Mouse (Mus musculus) liver, embryonic 12.5 days (tissue): ENCODE results near the gene March4. TPM values are rescaled to one million over a fixed set of nuclear protein-coding genes. Genes with fewer than 3 reads are reported as not detected.

Experiments
- ATAC-seq: fragments of 200-750 bp; cut with Nextera tagmentation; 2 replicates; pipeline ENCODE4 v1.8.0; 2017; ENCODE audit warnings: moderate number of reproducible peaks, mild to moderate bottlenecking, moderate library complexity
- H3K27ac ChIP-seq: fragments of 300-500 bp; sonication (generic); 2 replicates; pipeline ENCODE4 v1.5.1; 2016; ENCODE audit warnings: mild to moderate bottlenecking
- H3K27me3 ChIP-seq: fragments of 300-500 bp; sonication (generic); replicated peaks from 2 replicates; pipeline ENCODE4 v1.6.1; 2016; ENCODE audit warnings: mild to moderate bottlenecking, moderate library complexity
- H3K36me3 ChIP-seq: fragments of 300-500 bp; sonication (generic); 2 replicates; pipeline ENCODE4 v1.6.1; 2016; ENCODE audit warnings: mild to moderate bottlenecking, moderate library complexity
- H3K4me1 ChIP-seq: fragments of 300-500 bp; sonication (generic); 2 replicates; pipeline ENCODE4 v1.6.1; 2016
- H3K4me2 ChIP-seq: fragments of 300-500 bp; sonication (generic); 2 replicates; pipeline ENCODE4 v1.6.1; 2016; ENCODE audit warnings: mild to moderate bottlenecking, moderate library complexity
- H3K4me3 ChIP-seq: fragments of 300-500 bp; sonication (generic); 2 replicates; pipeline ENCODE4 v1.5.1; 2016; ENCODE audit warnings: mild to moderate bottlenecking, moderate library complexity
- H3K9ac ChIP-seq: fragments of 300-500 bp; sonication (generic); 2 replicates; pipeline ENCODE4 v1.6.1; 2016; ENCODE audit warnings: mild to moderate bottlenecking, moderate library complexity
- H3K9me3 ChIP-seq: fragments of 300-500 bp; sonication (generic); replicated peaks from 2 replicates; pipeline ENCODE4 v1.6.1; 2016; ENCODE audit warnings: mild to moderate bottlenecking, moderate library complexity
- WGBS: fragments of 180-500 bp; shearing (Covaris S2); methylation state at CpG from one replicate; pipeline ENCODE4 v1.1.7; 2016; ENCODE audit not compliant: insufficient replicate concordance; 5-methylcytosine and 5-hydroxymethylcytosine counted together
- polyA plus RNA-seq: library from polyadenylated mRNA; unstranded; fragments of >200 nt; fragmentation: Nextera tagmentation; extraction: Ambion mirVana; gene quantifications from 2 replicates; pipeline ENCODE4 v1.2.1, GENCODE M21; 2016

March4 gene
- polyA plus RNA-seq, 1 experiment from 2014 or later: not detected

GRCm38 (mm10) chr1:72567056-72567455, 30.3 kb upstream of the March4 start:
- H3K4me1 ChIP-seq: no peaks in the 10 kb centered on the region
- no peak overlapping the region for H3K4me3 ChIP-seq
- no peak for ATAC-seq
- no peak overlapping the region for H3K27ac ChIP-seq
- 27% methylated on average over 9 of the region's 9 CpGs for WGBS
- no peaks in the 10 kb centered on the region for H3K27me3 ChIP-seq
- no peaks in the 10 kb centered on the region for H3K36me3 ChIP-seq
- H3K9ac ChIP-seq: no peak overlapping the region
- no peak overlapping the region for H3K4me2 ChIP-seq
- no peaks in the 10 kb centered on the region for H3K9me3 ChIP-seq

DNA sequence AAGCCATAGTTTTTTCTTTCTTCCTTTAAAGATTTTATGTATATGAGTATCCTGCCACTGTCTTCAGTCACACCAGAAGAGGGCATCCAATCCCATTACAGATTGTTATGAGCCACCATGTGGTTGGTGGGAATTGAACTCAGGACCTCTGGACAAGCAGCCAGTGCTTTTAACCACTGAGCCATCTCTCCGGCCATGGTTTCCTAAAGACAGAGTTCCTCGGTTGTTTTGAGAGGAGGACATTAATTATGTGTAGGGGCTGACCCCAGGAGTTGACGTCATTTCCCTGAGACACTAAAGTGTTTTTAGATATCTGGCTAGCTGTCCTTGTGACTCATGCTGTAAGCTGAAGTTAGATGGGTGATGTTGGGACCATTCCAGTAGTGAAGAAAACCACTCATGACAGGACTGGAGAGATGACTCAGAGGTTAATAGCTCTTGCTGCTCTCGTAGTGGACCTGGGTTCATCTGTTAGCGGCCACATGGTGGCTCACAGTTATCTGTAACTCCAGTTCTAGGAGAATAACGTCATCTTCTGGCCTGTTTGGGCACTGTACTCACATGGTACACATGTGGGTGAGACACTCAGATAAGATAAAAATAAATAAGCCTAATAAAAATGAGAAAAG, 27.7 kb upstream of the March4 start:
- H3K27ac ChIP-seq: no peak overlapping the region
- peak; percentile 32; the same call in 1 of the 2 replicates for ATAC-seq
- H3K36me3 ChIP-seq: no peaks in the 10 kb centered on the region
- H3K4me2 ChIP-seq: no peak overlapping the region
- H3K9me3 ChIP-seq: no peaks in the 10 kb centered on the region
- WGBS: 40% methylated on average over 6 of the region's 6 CpGs
- H3K4me1 ChIP-seq: no peaks in the 10 kb centered on the region
- no peak overlapping the region for H3K9ac ChIP-seq
- no peaks in the 10 kb centered on the region for H3K27me3 ChIP-seq
- no peak overlapping the region for H3K4me3 ChIP-seq

- H3K4me2 ChIP-seq: no peak overlapping the region
- no peak overlapping the region for H3K9ac ChIP-seq
- no peaks in the 10 kb centered on the region for H3K27me3 ChIP-seq
- H3K4me3 ChIP-seq: no peak overlapping the region
- no peak for ATAC-seq
- no peaks in the 10 kb centered on the region for H3K36me3 ChIP-seq
- no peaks in the 10 kb centered on the region for H3K4me1 ChIP-seq
- no peaks in the 10 kb centered on the region for H3K9me3 ChIP-seq
- H3K27ac ChIP-seq: no peak overlapping the region
- WGBS: 31% methylated on average over 2 of the region's 2 CpGs
Observed at GRCm38 (mm10) chr1:72558625-72559024, 21.9 kb upstream of the March4 start.

GRCm38 (mm10) chr1:72556471-72556870, 19.7 kb upstream of the March4 start:
- H3K4me3 ChIP-seq: no peak overlapping the region
- H3K9me3 ChIP-seq: no peaks in the 10 kb centered on the region
- H3K9ac ChIP-seq: no peak overlapping the region
- H3K4me2 ChIP-seq: no peak overlapping the region
- H3K36me3 ChIP-seq: no peaks in the 10 kb centered on the region
- H3K27ac ChIP-seq: no peak overlapping the region
- H3K4me1 ChIP-seq: no peaks in the 10 kb centered on the region
- WGBS: 50% methylated on average over 3 of the region's 3 CpGs
- H3K27me3 ChIP-seq: no peaks in the 10 kb centered on the region
- ATAC-seq: no peak

DNA sequence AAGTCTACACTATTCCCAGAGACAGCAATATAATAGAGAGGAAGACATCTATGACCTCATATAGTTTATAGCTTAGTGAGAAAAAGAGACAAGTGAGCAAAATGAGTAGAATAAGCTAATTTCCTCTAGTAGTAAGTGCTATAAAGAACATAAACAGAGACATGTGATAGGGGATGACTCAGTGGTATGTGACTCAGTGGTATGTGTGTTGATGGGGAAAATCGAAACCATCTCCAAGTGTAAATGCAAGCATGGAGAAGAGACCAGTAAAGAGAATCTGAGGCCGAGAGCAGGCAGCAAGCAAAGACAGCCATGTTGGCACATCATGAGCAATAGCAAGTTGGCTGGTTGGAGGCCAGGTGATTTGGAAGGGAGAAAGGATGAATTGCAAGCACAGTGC, 13.6 kb upstream of the March4 start:
- Histone ChIP-seq H3K27ac (no peak overlapping the region), H3K4me3 (no peak overlapping the region), H3K4me1 (no peaks in the 10 kb centered on the region), H3K4me2 (no peak overlapping the region), H3K36me3 (no peaks in the 10 kb centered on the region), H3K27me3 (no peaks in the 10 kb centered on the region), H3K9ac (no peak overlapping the region), H3K9me3 (no peaks in the 10 kb centered on the region)
- 56% methylated on average over 2 of the region's 2 CpGs for WGBS
- ATAC-seq: no peak

GRCm38 (mm10) chr1:72538266-72538665, 1.5 kb upstream of the March4 start:
- Histone ChIP-seq H3K4me2 (no peak overlapping the region), H3K4me1 (peaks cover 9% of the 10 kb centered on the region; the same call in 1 of the 2 replicates), H3K36me3 (no peaks in the 10 kb centered on the region), H3K4me3 (no peak overlapping the region), H3K27me3 (peaks cover 47% of the 10 kb centered on the region), H3K27ac (no peak overlapping the region), H3K9ac (no peak overlapping the region), H3K9me3 (no peaks in the 10 kb centered on the region)
- WGBS: 67% methylated on average over 5 of the region's 5 CpGs
- ATAC-seq: no peak

- no peak for ATAC-seq
Observed at GRCm38 (mm10) chr1:72535725-72536571, 782 bp downstream of the March4 start.

DNA sequence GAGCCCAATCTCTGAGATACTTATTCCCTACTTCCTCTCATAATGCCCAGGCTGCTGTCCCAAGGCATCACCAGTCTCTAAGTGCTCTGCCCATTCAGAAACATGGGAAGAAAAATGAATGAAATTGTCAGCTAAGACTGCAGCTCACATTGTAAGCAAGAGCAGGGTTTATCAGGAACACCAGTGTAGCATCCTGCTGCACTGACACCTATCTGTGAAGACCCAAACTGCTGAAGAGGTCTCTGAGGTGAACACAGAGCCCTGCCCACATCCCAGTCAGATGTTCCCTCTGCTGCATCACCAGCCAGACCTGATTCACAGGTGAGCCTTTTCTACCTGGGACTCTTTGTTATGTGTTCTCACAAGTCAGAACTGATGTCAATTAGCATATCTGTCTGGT, 3.3 kb downstream of the March4 start:
- Histone ChIP-seq H3K9me3 (no peaks in the 10 kb centered on the region), H3K4me3 (no peak overlapping the region), H3K27ac (no peak overlapping the region), H3K36me3 (no peaks in the 10 kb centered on the region), H3K9ac (no peak overlapping the region), H3K4me1 (peaks cover 9% of the 10 kb centered on the region; the same call in 1 of the 2 replicates), H3K4me2 (no peak overlapping the region), H3K27me3 (peaks cover 49% of the 10 kb centered on the region)
- ATAC-seq: no peak

More at GRCm38 (mm10) chr1:72535725-72536571, 782 bp downstream of the March4 start:
- no peaks in the 10 kb centered on the region for H3K9me3 ChIP-seq
- H3K27ac ChIP-seq: no peak overlapping the region
- no peak overlapping the region for H3K9ac ChIP-seq
- peaks cover 9% of the 10 kb centered on the region; the same call in 1 of the 2 replicates for H3K4me1 ChIP-seq
- 4% methylated on average over 36 of the region's 36 CpGs for WGBS
- peak overlapping the region; percentile 17 for H3K4me3 ChIP-seq
- H3K27me3 ChIP-seq: peaks cover 49% of the 10 kb centered on the region
- peak overlapping the region; percentile 50 for H3K4me2 ChIP-seq
- no peaks in the 10 kb centered on the region for H3K36me3 ChIP-seq

- peaks cover 44% of the 10 kb centered on the region for H3K27me3 ChIP-seq
- 78% methylated on average over 5 of the region's 5 CpGs for WGBS
- no peak for ATAC-seq
- H3K9me3 ChIP-seq: no peaks in the 10 kb centered on the region
- no peak overlapping the region for H3K9ac ChIP-seq
- H3K4me1 ChIP-seq: peaks cover 9% of the 10 kb centered on the region; the same call in 1 of the 2 replicates
- no peak overlapping the region for H3K27ac ChIP-seq
- no peaks in the 10 kb centered on the region for H3K36me3 ChIP-seq
- no peak overlapping the region for H3K4me3 ChIP-seq
- no peak overlapping the region for H3K4me2 ChIP-seq
Observed at GRCm38 (mm10) chr1:72532926-72533325, 3.8 kb downstream of the March4 start.

DNA sequence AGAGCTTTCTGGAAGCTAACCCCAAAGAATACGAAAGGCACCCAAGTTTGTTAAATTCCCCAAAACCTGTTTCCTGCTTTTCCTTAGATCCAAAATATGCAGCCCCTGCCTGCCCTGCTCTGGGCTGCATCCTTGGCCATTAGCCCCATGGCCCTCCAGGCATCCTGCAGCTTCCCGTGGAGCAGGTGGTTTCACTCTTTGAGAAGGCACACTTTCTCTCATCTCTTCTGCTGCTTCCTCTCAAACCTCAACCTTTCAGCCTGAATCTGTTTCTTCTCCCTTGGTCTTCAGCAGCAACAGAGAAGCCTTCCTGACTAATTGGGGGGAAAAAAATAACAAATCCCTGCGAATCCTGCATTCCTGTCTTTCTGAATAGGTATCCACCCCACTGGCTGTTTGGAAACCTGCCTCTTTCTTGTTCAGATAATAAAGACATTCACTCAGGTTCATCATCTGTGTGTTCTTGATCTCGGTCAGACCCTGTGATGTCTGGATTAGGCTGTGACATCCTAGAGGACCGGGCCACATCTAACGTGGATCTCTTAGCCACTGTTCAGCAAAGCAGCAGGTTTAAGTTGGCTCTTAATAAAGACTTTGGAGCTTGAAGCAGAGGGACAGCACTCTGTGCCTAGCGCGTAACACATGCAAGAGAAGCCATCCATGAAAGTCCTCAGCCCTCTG, 6.1 kb downstream of the March4 start:
- Histone ChIP-seq H3K27ac (no peak overlapping the region), H3K9me3 (no peaks in the 10 kb centered on the region), H3K4me2 (no peak overlapping the region), H3K27me3 (peaks cover 21% of the 10 kb centered on the region), H3K4me3 (no peak overlapping the region), H3K36me3 (no peaks in the 10 kb centered on the region), H3K9ac (no peak overlapping the region), H3K4me1 (no peaks in the 10 kb centered on the region)
- no peak for ATAC-seq
- WGBS: 67% methylated on average over 8 of the region's 8 CpGs

- ATAC-seq: no peak
- Histone ChIP-seq H3K4me1 (no peaks in the 10 kb centered on the region), H3K9me3 (no peaks in the 10 kb centered on the region), H3K4me2 (no peak overlapping the region), H3K9ac (no peak overlapping the region), H3K4me3 (no peak overlapping the region), H3K27me3 (peaks cover 7% of the 10 kb centered on the region), H3K36me3 (no peaks in the 10 kb centered on the region), H3K27ac (no peak overlapping the region)
- 69% methylated on average over 4 of the region's 4 CpGs for WGBS
Observed at GRCm38 (mm10) chr1:72529192-72529591, 7.5 kb downstream of the March4 start.

GRCm38 (mm10) chr1:72523601-72524000, 13.1 kb downstream of the March4 start:
- H3K27ac ChIP-seq: no peak overlapping the region
- no peak overlapping the region for H3K4me3 ChIP-seq
- H3K27me3 ChIP-seq: no peaks in the 10 kb centered on the region
- WGBS: 62% methylated on average over 6 of the region's 6 CpGs
- H3K4me1 ChIP-seq: no peaks in the 10 kb centered on the region
- H3K36me3 ChIP-seq: no peaks in the 10 kb centered on the region
- H3K9me3 ChIP-seq: no peaks in the 10 kb centered on the region
- ATAC-seq: no peak
- H3K4me2 ChIP-seq: no peak overlapping the region
- H3K9ac ChIP-seq: no peak overlapping the region
